In genomic region chr16:44736118-44736517, GRCm38 (mm10) we compare ENCODE assay signal across 15 mouse cellular contexts.
"Had no signal": no experiment of that assay in that cellular context is flagged by ENCODE, and none has a peak within 500 bp of the region (broad histone marks: within the 10 kb centered on the region; RNA-seq: fewer than 3 reads in every experiment).

No protein-coding gene starts in this region.

- H3K4me2 ChIP-seq: hindbrain, embryonic 12.5 days; limb, embryonic 13.5 days; liver, embryonic 13.5 days; lung, embryonic 15.5 days; midbrain, embryonic 13.5 days; neural tube, embryonic 12.5 days had no signal

- H3K4me3 ChIP-seq: hindbrain, embryonic 12.5 days; limb, embryonic 13.5 days; liver, embryonic 13.5 days; lung, embryonic 15.5 days; midbrain, embryonic 13.5 days; myocyte; neural tube, embryonic 12.5 days had no signal

- H3K9ac ChIP-seq: hindbrain, embryonic 12.5 days; limb, embryonic 13.5 days; liver, embryonic 13.5 days; lung, embryonic 15.5 days; midbrain, embryonic 13.5 days; neural tube, embryonic 12.5 days had no signal

- H3K27me3 ChIP-seq: hindbrain, embryonic 12.5 days; limb, embryonic 13.5 days; liver, embryonic 13.5 days; lung, embryonic 15.5 days; midbrain, embryonic 13.5 days; neural tube, embryonic 12.5 days had no signal

- H3K4me1 ChIP-seq: hindbrain, embryonic 12.5 days; limb, embryonic 13.5 days; liver, embryonic 13.5 days; lung, embryonic 15.5 days; midbrain, embryonic 13.5 days; neural tube, embryonic 12.5 days had no signal

- H3K9me3 ChIP-seq: hindbrain, embryonic 12.5 days; limb, embryonic 13.5 days; liver, embryonic 13.5 days; lung, embryonic 15.5 days; midbrain, embryonic 13.5 days; neural tube, embryonic 12.5 days had no signal

- DNase-seq: kidney, adult 8-10 months; kidney, postnatal 10 days; layer of hippocampus, adult 9-11 months; layer of hippocampus, postnatal 36 days; left cerebral cortex, postnatal 4 days; liver, embryonic 13.5 days; thymus, adult 18-20 months; thymus, postnatal 25 days had no signal

- ATAC-seq: hindbrain, embryonic 16.5 days; midbrain, embryonic 13.5 days had no signal

- H3K27ac ChIP-seq: hindbrain, embryonic 12.5 days; limb, embryonic 13.5 days; liver, embryonic 13.5 days; lung, embryonic 15.5 days; midbrain, embryonic 13.5 days; neural tube, embryonic 12.5 days had no signal
